Mouse (Mus musculus) cortical plate, adult 2 months (tissue): ENCODE measurements around the gene Ptprj.

ENCODE experiments used
- CTCF ChIP-seq: fragments of 200-500 bp; IDR thresholded peaks from 2 replicates; pipeline ENCODE4 v1.5.1; 2011; ENCODE audit warnings: mild to moderate bottlenecking, control low read depth, low read length; ENCODE audit not compliant: insufficient read depth; ENCODE audit errors: extremely low read depth
- POLR2A ChIP-seq: fragments of 200-500 bp; IDR thresholded peaks from 2 replicates; pipeline ENCODE4 v1.6.1; 2011; ENCODE audit warnings: mild to moderate bottlenecking, low read length, control low read depth; ENCODE audit not compliant: insufficient read depth; ENCODE audit errors: extremely low read depth

DNA sequence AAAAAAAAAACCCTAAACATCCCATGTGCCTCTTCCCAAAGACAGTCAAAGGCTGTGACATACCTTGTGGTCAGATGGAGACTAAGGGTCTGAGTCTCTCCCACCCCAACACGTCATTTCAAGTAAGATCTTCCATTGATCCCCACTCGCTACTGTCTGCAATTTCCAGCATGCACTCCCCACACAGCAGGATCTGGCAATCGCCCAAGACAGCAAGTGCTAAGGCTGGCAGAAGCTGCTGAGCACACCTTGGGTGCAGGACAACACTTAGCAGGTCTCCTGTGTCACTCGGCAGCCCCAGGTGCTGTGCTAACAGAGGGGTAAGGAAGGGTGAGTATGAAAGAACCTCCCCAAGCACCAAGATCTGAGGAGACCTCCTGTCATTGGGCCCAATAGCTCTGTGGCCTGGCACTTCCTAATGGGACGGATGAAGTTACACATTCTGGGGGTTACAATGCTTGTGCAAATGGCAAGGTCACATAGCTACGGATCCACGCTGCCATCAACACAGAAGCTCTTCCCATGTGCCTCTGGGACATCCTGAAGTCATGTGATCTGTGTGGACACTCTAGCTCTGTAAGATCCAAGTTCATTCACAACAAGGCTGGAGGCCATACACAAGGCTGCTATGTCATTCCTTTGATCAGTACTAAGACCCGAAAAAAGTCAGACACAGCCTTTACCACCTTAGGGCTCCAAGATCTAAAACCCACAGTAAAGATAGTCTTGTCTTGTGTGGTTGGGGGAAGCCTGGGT, 13.5 kb downstream of the Ptprj start:
- TF ChIP-seq CTCF, result no peak
- no peak for TF ChIP-seq POLR2A
